Mouse (Mus musculus): ENCODE measurements at regions not wholly inside any gene's neighbourhood (a gene's known extent, or its start where the extent isn't known, plus 50 kb on each side); places are given as distances from the start of the nearest gene placed in this dataset.
A peak's percentile ranks its signal among the peaks of the same experiment; 100 is the strongest.

GRCm38 (mm10) chr10:24391039-24391438, 167.7 kb downstream of the Moxd1 start:
- Histone ChIP-seq H3K9me3 (ENCODE audit: control insufficient read depth, low read length) (no peaks in the 10 kb centered on the region), H3K27ac (ENCODE audit: low read length) (no peak overlapping the region), H3K4me2 (ENCODE audit: low read depth, low read length) (no peak overlapping the region), H3K9ac (ENCODE audit: low read depth, low read length) (no peak overlapping the region), H3K36me3 (ENCODE audit: control insufficient read depth, insufficient read depth, low read length) (no peaks in the 10 kb centered on the region), H3K4me3 (ENCODE audit: low read length) (no peak overlapping the region), H3K27me3 (replicated peaks; ENCODE audit: control insufficient read depth, insufficient read depth, low read length) (no peaks in the 10 kb centered on the region), H3K4me1 (ENCODE audit: control insufficient read depth, insufficient read depth, low read length) (no peaks in the 10 kb centered on the region)
- ATAC-seq = peak; percentile 65; the same call in 1 of the 2 replicates
- 64% methylated on average over 6 of the region's 6 CpGs for WGBS

GRCm38 (mm10) chr10:24392066-24392465, 168.7 kb downstream of the Moxd1 start:
- Histone ChIP-seq H3K9ac (ENCODE audit: low read depth, low read length) (no peak overlapping the region), H3K9me3 (ENCODE audit: control insufficient read depth, low read length) (no peaks in the 10 kb centered on the region), H3K27me3 (replicated peaks; ENCODE audit: control insufficient read depth, insufficient read depth, low read length) (no peaks in the 10 kb centered on the region), H3K36me3 (ENCODE audit: control insufficient read depth, insufficient read depth, low read length) (no peaks in the 10 kb centered on the region), H3K4me3 (ENCODE audit: low read length) (no peak overlapping the region), H3K4me2 (ENCODE audit: low read depth, low read length) (no peak overlapping the region), H3K27ac (ENCODE audit: low read length) (no peak overlapping the region), H3K4me1 (ENCODE audit: control insufficient read depth, insufficient read depth, low read length) (no peaks in the 10 kb centered on the region)
- no peak for ATAC-seq
- 65% methylated on average over 3 of the region's 3 CpGs for WGBS

DNA sequence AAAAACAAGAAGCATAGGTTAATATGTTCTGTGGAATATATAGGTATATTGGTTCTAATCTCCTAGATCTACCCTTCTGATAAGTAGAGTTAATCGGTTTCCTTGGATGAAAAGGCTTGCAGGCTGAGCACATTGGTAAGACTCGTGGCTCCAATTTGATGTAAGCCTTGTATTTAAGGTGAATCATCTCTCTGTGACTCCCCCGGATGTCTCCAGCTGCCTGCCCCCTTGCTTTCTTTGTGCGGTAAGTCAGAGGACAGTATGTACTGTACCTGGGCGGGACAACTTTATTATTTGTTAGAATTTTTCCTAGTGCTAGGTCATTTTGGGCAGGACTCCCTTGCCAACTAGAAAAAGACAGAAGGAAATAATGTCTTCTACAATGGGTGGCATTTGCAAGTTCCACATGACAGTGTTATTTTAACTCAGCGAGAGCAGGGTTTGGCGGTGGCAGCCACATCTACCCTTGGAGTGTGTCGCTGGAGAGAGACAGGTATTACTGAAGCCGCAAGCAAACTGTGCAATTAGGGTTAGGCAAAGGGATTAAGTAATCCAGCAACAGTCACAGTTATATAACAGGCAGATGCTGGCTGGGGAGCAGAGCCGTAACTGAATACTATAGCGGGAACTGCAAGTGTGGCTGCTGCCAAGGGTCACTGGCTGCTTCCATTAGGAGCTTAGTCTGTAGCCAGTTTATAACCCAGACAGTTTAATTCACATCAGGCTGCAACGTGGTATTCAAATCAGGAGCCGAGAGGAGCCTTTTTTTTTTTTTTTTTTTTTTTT, 172.9 kb downstream of the Moxd1 start:
- Histone ChIP-seq H3K4me1 (ENCODE audit: control insufficient read depth, insufficient read depth, low read length) (no peaks in the 10 kb centered on the region), H3K27me3 (replicated peaks; ENCODE audit: control insufficient read depth, insufficient read depth, low read length) (no peaks in the 10 kb centered on the region), H3K9ac (ENCODE audit: low read depth, low read length) (no peak overlapping the region), H3K27ac (ENCODE audit: low read length) (no peak overlapping the region), H3K4me2 (ENCODE audit: low read depth, low read length) (no peak overlapping the region), H3K4me3 (ENCODE audit: low read length) (no peak overlapping the region), H3K9me3 (ENCODE audit: control insufficient read depth, low read length) (no peaks in the 10 kb centered on the region), H3K36me3 (ENCODE audit: control insufficient read depth, insufficient read depth, low read length) (no peaks in the 10 kb centered on the region)
- ATAC-seq = no peak
- 76% methylated on average over 13 of the region's 13 CpGs for WGBS

GRCm38 (mm10) chr10:24397125-24397524, 173.8 kb downstream of the Moxd1 start:
- no peak overlapping the region for H3K27ac ChIP-seq (ENCODE audit: low read length)
- H3K27me3 ChIP-seq (replicated peaks; ENCODE audit: control insufficient read depth, insufficient read depth, low read length) = no peaks in the 10 kb centered on the region
- H3K4me3 ChIP-seq (ENCODE audit: low read length) = no peak overlapping the region
- H3K36me3 ChIP-seq (ENCODE audit: control insufficient read depth, insufficient read depth, low read length) = no peaks in the 10 kb centered on the region
- WGBS = 90% methylated on average over 2 of the region's 2 CpGs
- H3K9me3 ChIP-seq (ENCODE audit: control insufficient read depth, low read length) = no peaks in the 10 kb centered on the region
- no peak overlapping the region for H3K9ac ChIP-seq (ENCODE audit: low read depth, low read length)
- ATAC-seq = no peak
- no peaks in the 10 kb centered on the region for H3K4me1 ChIP-seq (ENCODE audit: control insufficient read depth, insufficient read depth, low read length)
- H3K4me2 ChIP-seq (ENCODE audit: low read depth, low read length) = no peak overlapping the region

GRCm38 (mm10) chr10:24404851-24405250, 181.5 kb downstream of the Moxd1 start:
- H3K27ac ChIP-seq (ENCODE audit: low read length) = no peak overlapping the region
- no peak for ATAC-seq
- WGBS = 78% methylated on average over 4 of the region's 4 CpGs

GRCm38 (mm10) chr10:24406953-24407352, 183.6 kb downstream of the Moxd1 start:
- H3K4me3 ChIP-seq (ENCODE audit: low read length) = no peak overlapping the region
- H3K9ac ChIP-seq (ENCODE audit: low read depth, low read length) = no peak overlapping the region
- ATAC-seq = no peak
- H3K27ac ChIP-seq (ENCODE audit: low read length) = no peak overlapping the region
- no peaks in the 10 kb centered on the region for H3K9me3 ChIP-seq (ENCODE audit: control insufficient read depth, low read length)
- H3K36me3 ChIP-seq (ENCODE audit: control insufficient read depth, insufficient read depth, low read length) = no peaks in the 10 kb centered on the region
- no peaks in the 10 kb centered on the region for H3K27me3 ChIP-seq (replicated peaks; ENCODE audit: control insufficient read depth, insufficient read depth, low read length)
- H3K4me1 ChIP-seq (ENCODE audit: control insufficient read depth, insufficient read depth, low read length) = no peaks in the 10 kb centered on the region
- 72% methylated on average over 3 of the region's 3 CpGs for WGBS
- no peak overlapping the region for H3K4me2 ChIP-seq (ENCODE audit: low read depth, low read length)

More at GRCm38 (mm10) chr10:24404851-24405250, 181.5 kb downstream of the Moxd1 start:
- H3K9me3 ChIP-seq (ENCODE audit: control insufficient read depth, low read length) = no peaks in the 10 kb centered on the region
- H3K9ac ChIP-seq (ENCODE audit: low read depth, low read length) = no peak overlapping the region
- H3K4me2 ChIP-seq (ENCODE audit: low read depth, low read length) = no peak overlapping the region
- H3K4me3 ChIP-seq (ENCODE audit: low read length) = no peak overlapping the region
- no peaks in the 10 kb centered on the region for H3K27me3 ChIP-seq (replicated peaks; ENCODE audit: control insufficient read depth, insufficient read depth, low read length)
- no peaks in the 10 kb centered on the region for H3K36me3 ChIP-seq (ENCODE audit: control insufficient read depth, insufficient read depth, low read length)
- H3K4me1 ChIP-seq (ENCODE audit: control insufficient read depth, insufficient read depth, low read length) = no peaks in the 10 kb centered on the region

GRCm38 (mm10) chr10:24407411-24408227, 184.3 kb downstream of the Moxd1 start:
- Histone ChIP-seq H3K4me3 (ENCODE audit: low read length) (no peak overlapping the region), H3K9me3 (ENCODE audit: control insufficient read depth, low read length) (no peaks in the 10 kb centered on the region), H3K4me1 (ENCODE audit: control insufficient read depth, insufficient read depth, low read length) (no peaks in the 10 kb centered on the region), H3K36me3 (ENCODE audit: control insufficient read depth, insufficient read depth, low read length) (no peaks in the 10 kb centered on the region), H3K9ac (ENCODE audit: low read depth, low read length) (no peak overlapping the region), H3K27me3 (replicated peaks; ENCODE audit: control insufficient read depth, insufficient read depth, low read length) (no peaks in the 10 kb centered on the region), H3K4me2 (ENCODE audit: low read depth, low read length) (no peak overlapping the region), H3K27ac (ENCODE audit: low read length) (no peak overlapping the region)
- ATAC-seq = no peak
- WGBS = 62% methylated on average over 6 of the region's 6 CpGs

DNA sequence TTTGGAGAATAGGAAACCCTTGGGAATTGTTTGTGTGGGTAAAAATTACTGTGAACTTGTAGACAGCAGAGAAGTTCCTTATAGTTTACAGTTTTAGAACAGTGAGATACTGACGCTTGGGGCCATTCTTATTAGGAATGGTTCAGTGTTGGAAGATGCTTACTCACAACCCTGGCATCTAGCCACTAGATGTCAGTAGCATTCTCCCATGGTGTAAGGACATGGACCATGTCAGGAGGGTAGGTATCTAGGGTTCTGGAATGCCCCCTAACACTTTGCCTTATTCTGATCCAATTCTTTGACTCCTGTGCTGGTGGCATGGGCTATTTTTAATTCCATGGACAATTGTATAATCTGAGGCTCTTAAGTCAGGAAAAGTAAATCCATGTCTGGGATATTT, 185.3 kb upstream of the Ccn2 start:
- no peak for ATAC-seq
- Histone ChIP-seq H3K4me1 (ENCODE audit: control insufficient read depth, insufficient read depth, low read length) (no peaks in the 10 kb centered on the region), H3K27ac (ENCODE audit: low read length) (no peak overlapping the region), H3K4me3 (ENCODE audit: low read length) (no peak overlapping the region), H3K9ac (ENCODE audit: low read depth, low read length) (no peak overlapping the region), H3K27me3 (replicated peaks; ENCODE audit: control insufficient read depth, insufficient read depth, low read length) (no peaks in the 10 kb centered on the region), H3K4me2 (ENCODE audit: low read depth, low read length) (no peak overlapping the region), H3K9me3 (ENCODE audit: control insufficient read depth, low read length) (no peaks in the 10 kb centered on the region), H3K36me3 (ENCODE audit: control insufficient read depth, insufficient read depth, low read length) (no peaks in the 10 kb centered on the region)
- 38% methylated on average over 1 of the region's 1 CpGs for WGBS

DNA sequence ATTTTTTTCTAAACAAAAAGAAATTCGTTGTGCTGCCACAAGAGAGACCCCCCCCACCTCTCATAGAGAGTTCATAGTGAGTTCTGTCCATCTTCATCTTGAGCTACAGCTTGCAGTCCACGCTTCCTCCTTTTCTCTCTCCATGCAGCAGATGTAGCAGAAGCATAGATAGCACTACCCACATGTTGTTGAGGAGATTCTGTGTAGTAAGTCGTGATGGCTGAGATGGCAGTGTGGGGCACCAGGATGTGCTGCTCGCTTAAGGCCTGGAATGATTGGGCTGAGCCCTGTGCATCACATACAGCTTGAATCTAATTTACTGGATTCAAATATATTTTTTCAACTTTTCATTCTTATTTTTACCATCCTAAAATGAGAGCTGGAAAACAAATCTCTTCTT, 184.4 kb upstream of the Ccn2 start:
- Histone ChIP-seq H3K27ac (ENCODE audit: low read length) (no peak overlapping the region), H3K36me3 (ENCODE audit: control insufficient read depth, insufficient read depth, low read length) (no peaks in the 10 kb centered on the region), H3K27me3 (replicated peaks; ENCODE audit: control insufficient read depth, insufficient read depth, low read length) (no peaks in the 10 kb centered on the region), H3K9ac (ENCODE audit: low read depth, low read length) (no peak overlapping the region), H3K4me2 (ENCODE audit: low read depth, low read length) (no peak overlapping the region), H3K4me1 (ENCODE audit: control insufficient read depth, insufficient read depth, low read length) (no peaks in the 10 kb centered on the region), H3K9me3 (ENCODE audit: control insufficient read depth, low read length) (no peaks in the 10 kb centered on the region), H3K4me3 (ENCODE audit: low read length) (no peak overlapping the region)
- 88% methylated on average over 4 of the region's 4 CpGs for WGBS
- no peak for ATAC-seq

All from intestine, embryonic 16.5 days (tissue).